Mouse (Mus musculus): ENCODE data around the gene Crlf2.

DNA sequence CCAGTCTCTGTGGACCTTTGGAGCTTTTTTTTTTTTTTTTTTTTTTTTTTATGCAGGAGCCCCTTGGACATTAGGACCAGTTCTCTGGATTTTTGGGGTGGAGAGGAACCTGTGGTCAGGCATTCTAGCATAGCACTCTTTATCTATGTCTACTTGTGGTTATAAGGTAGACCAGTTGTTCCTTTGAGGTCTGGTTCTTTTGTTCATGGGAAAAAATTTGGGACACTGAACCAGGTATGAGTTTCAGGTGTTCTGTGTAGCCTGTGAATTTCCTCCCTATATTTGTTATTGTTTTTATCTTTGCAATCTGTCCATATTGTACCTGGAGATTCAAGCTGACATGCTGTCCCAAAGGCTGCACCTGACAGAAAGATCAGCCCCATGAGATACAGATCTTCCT, 40.1 kb upstream of the Crlf2 start:
- TF ChIP-seq CTCF (IDR thresholded peaks at IDR 0.05; ENCODE audit: low read depth, low read length) (no peak), POLR2A (IDR thresholded peaks at IDR 0.05; ENCODE audit: extremely low read depth, insufficient read depth, low read length) (no peak)
